Mouse (Mus musculus) adrenal gland, adult 2 months (tissue): ENCODE measurements around the gene Ube2n. TPM values are rescaled to one million over a fixed set of nuclear protein-coding genes. Genes with fewer than 3 reads are reported as not detected.

Source experiments
- DNase-seq: peaks from one replicate; pipeline ENCODE4 v3.0.0; 2021
- microRNA-seq, 2 experiments: library from miRNA; unstranded; fragments of <30 nt; microRNA quantifications; one replicate each; pipeline ENCODE4 v1.2.0; 2021
- polyA plus RNA-seq: library from polyadenylated mRNA; depleted of rRNA; stranded (reverse); fragments of >200 nt; gene quantifications from 2 replicates; pipeline ENCODE4 v1.2.3, GENCODE M21; 2012; rRNA removed
- total RNA-seq, 2 experiments: library from RNA; stranded (reverse); gene quantifications; 2 replicates each; pipeline ENCODE4 v1.2.3; 2021

Gene Ube2n
- total and polyA plus RNA-seq, 3 experiments, result 10.2 to 156 (median 140) TPM

GRCm38 (mm10) chr10:95591257-95591656 lies 76.3 kb downstream of the Ube2n start:
- no peak for DNase-seq

GRCm38 (mm10) chr10:95594414-95594813 lies 79.5 kb downstream of the Ube2n start:
- no peak for DNase-seq

Small RNA genes lying within 50 kb of the gene (microRNA-seq; reads per million reads assigned to microRNA genes)
- gene Mir3058, result 9.1 to 16.7 reads per million in 2 experiments

Other genes with a start within 250 kb of the Ube2n start
- gene Cradd, start 191.0 kb upstream of the Ube2n start, total RNA-seq, result 10 to 100 TPM; 12.7 to 13.1 TPM
- gene Cradd, start 191.0 kb upstream of the Ube2n start, polyA plus RNA-seq, result 31.1 and 32.5 TPM in 2 replicates
- 10 to 100 TPM; 10.7 to 22.7 TPM for gene Socs2, start 98.0 kb upstream of the Ube2n start, total RNA-seq
- gene Socs2, start 98.0 kb upstream of the Ube2n start, polyA plus RNA-seq, result 41.4 and 52.0 TPM in 2 replicates
- 100 to 1,000 TPM; 127 to 143 TPM for gene Mrpl42, start 13.2 kb upstream of the Ube2n start, total RNA-seq
- 21.1 and 27.6 TPM in 2 replicates for gene Mrpl42, start 13.2 kb upstream of the Ube2n start, polyA plus RNA-seq
- 100 to 1,000 TPM; 136 to 159 TPM for gene Nudt4, start 49.0 kb downstream of the Ube2n start, total RNA-seq
- 67.5 and 106 TPM in 2 replicates for gene Nudt4, start 49.0 kb downstream of the Ube2n start, polyA plus RNA-seq
- not detected for gene Anapc15-ps, start 158.3 kb downstream of the Ube2n start, total RNA-seq
- not detected in 2 replicates for gene Anapc15-ps, start 158.3 kb downstream of the Ube2n start, polyA plus RNA-seq